Mouse (Mus musculus) left cerebral cortex, postnatal 4 days (tissue): ENCODE results near the gene Psmg3. TPM values are rescaled to one million over a fixed set of nuclear protein-coding genes. Genes with fewer than 3 reads are reported as not detected.
A peak's percentile ranks its signal among the peaks of the same experiment; 100 is the strongest.

Experiments used
- DNase-seq: peaks from one replicate; pipeline ENCODE4 v3.0.0-alpha.2; 2022
- intact Hi-C: fragments of 180-260 bp; cut with DNase I; formaldehyde crosslinking; loops from one replicate; pipeline ENCODE4 v1.15.1; 2025
- total RNA-seq, 2 experiments: library from RNA; stranded (reverse); gene quantifications; 2 replicates each; pipeline ENCODE4 v1.2.3; 2021

Psmg3 gene
- total RNA-seq, 2 experiments from 2014 or later = 26.0 to 27.4 TPM

DNA sequence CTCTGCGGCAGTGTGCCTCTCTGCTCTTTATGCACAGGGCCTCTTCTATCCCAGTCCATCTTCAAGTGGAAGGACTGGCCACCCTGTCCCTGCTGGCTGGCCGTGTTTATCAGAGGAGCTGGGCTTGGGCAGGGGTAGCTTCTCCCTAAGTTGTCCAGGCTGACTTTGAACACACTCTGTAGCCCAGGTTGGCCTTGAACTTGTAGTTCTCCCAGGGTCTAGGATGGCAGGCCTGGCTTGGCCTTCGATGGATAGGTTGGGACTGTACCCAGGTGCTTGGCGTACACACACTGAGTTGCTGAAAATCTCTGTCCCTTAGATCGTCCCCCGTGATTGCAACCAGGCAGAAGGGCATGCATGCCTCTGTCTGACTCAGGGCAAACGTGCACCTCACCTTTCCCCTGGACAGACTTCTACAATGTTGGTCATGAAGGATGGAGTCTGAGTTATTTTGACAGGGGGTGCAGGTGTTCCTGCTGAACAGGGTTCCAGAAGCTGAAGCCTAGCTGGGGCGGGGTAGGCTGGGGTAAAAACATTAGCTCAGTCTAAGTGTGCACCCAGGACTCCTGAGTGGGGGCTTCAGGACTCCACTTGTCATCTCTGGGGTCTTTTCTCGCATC is 30.6 kb downstream of the Psmg3 start:
- intact Hi-C loops = no loop called here
- no peak for DNase-seq

DNA sequence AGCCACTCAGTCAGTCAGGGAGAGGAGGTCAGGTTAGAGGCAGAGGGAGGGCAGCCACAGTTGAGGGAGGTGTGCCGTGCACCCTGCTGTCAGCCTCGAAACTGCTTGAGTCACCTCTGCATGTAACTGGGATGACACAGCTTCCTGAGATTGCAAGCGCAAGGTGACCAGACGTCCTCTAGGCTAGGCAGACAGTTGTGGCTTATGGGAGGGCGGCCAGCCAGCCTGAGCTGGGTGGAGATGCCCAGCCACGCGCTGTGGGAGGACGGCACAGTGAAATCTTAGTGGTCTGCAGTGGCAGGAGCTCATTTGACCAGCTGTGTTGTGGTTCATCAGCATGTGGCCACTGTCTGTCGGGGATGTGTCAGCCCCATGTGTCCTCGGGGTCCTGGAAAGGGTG is 31.7 kb downstream of the Psmg3 start:
- no peak for DNase-seq
- intact Hi-C loops = no loop called here

DNA sequence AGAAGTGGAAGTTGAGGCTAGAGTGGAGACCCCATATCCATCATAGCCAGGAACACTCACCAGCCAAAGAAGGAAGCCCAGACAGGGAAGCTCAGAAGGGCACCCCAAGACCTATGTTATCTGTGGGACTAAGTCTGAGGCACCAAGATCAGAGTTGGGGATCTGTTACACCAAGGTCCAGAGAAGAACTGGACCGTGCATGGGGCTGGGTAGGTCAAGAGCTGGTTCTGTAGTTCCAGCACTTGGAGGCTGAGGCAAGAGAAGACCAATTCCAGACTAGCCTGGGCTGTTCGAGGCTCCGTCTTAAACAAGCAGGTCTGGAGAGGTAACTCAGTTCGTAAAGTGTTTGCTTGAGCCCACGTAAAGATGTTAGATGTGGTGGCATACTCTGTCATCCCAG is 32.5 kb downstream of the Psmg3 start:
- DNase-seq = no peak
- intact Hi-C loops = no loop called here

DNA sequence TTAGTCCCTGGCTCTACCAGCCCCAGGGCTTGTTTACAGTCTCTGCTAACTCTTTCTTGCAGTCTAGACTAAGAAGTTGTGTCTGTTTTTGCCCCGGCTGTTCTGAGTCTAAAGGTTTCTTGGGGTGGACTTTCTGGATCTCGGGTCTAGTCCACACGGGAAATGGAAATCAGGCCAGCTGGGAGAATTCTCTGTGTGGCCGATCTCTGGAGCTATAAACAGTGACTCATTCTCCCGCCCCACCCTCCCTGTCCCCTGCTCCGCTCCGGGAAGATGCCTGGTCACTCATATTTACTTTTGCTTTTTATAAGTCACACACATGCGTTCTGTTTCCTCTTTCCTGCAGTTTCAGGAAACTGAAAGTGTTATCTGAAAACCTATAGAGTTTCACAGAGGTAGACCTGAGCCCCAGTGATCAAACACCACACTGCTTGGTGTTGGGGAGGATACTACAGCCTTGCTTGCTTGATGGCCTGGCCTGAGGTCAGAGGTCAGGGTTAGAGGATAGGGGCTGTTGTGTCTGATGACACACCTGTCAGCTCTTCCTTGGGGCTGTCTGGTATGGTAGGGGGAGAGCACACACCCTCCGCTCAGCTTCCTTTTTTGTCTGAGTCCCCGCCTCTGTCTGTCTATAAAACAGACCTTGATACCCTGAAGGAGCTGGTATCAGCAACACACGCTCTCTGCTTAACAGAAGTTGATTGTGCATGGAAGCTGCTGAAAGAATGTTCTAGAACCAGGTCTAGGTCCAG is 33.2 kb downstream of the Psmg3 start:
- DNase-seq = no peak
- intact Hi-C loops = no loop called here

DNA sequence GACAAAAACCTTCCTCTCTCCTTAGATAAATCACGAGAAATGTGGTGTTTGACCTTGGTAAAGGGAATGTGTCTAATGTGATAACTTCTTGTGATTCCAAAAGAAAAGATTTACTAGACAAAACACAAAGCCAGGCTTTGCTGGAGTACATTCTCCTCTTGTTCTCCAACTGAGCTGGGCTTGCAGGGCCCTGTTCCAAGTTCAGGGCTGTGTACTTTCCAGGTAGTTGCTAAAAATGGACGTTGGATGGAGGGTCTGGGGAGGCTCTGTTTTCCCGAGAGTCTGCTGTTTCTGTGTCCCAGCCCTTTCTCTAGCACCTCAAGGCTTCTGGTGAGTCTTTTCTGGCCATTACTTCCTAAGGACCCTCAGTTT is 33.7 kb downstream of the Psmg3 start:
- intact Hi-C loops = no loop called here
- no peak for DNase-seq

DNA sequence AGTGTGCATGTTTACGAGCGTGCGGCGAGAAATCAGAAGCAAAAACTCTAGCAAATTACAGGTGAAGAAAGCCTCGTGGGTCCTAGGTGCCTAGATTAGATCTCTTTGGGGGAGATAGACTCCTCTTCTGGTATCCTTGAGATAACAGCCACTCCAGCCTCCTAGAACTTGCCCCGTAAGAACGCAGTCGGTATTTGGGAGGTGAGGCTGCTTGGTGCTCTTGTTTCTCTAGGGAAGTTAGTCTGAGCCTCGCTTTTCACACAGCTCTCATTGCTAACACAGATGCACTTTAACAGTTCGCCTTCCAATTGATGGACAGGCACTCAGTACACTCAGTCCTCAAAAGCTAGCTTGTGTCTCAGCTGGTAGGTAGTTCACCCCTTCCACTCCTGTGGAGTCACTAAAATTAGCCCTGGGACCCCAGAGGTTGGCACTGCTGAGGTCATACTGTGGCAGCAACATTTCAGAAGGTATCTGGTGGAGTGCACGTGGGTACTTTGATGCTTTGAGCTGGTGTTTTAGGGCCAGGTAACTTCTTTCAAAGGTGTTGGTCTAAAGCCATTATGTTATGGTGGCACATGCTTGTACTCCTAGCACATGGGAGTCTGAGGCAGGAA is 34.4 kb downstream of the Psmg3 start:
- no peak for DNase-seq
- intact Hi-C loops = no loop called here

DNA sequence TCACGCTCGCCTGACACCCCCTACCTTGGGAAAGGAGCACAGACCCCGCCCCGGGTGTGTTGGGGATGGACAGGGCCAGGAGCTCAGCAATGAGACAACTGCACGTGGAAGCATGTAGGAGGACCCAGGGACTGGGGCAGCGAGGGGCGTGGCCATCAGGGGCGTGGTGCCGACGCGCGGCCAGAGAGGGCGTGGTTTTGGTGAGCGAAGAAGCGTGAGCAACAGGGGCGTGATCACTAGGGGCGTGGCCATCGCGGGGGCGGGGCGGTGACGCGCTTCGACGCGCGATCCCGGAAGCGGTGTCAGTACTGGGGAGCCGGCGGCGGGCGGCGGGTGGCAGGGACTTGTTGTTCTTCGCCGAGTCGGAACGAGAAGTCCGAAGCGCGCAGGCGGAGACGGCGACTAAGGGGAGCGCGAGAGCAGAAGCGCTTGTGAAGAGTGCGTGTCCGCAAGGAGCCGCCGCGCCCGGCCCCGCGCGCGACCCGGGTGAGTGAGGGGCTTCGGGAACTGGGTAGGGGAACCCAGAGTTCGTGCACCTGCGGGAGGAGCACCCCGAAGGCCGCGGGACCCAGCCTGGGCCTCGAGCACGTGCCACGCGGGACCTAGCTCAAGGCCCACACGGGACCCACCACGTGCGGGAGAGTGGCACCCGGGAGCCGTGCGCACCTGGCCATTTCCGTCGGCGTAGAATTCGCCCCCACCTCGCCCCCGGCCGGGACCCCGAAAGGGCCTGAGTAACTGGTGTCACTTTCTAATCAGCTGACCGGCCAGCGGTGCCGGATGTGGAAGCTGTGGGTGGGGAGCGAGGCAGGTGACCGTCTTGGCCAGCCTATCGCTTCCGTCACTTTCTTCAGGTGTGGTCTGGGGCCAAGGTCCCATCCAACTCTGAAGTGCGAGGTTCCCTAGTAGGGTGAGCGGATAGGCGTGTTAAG is 35.2 kb downstream of the Psmg3 start, which contains the start of gene Mafk:
Gene Mafk (plus strand): TSS at position 287 of the 932 bp plus-strand sequence.
- peak; percentile 93 for DNase-seq
- intact Hi-C loops = no loop called here

DNA sequence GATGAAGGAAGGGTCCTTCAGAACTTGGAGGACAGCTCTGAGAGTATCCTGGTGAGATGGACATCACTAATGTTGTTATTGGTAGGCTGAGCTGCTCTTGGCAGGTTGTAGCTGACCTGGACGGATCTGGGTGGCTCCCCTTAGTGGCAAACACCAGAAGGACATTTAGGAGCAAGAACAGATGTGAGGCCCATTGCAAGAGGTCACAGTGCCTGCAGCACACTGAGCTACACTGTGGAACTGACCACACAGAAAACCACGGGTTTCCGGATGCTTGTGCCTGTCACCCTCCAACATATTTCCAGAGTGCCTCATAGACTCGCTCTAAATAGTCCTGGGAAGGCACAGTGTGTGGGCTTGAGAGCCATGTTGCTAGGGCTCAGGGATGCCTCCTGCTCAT is 37.2 kb downstream of the Psmg3 start:
- no peak for DNase-seq
- intact Hi-C loops = no loop called here

DNA sequence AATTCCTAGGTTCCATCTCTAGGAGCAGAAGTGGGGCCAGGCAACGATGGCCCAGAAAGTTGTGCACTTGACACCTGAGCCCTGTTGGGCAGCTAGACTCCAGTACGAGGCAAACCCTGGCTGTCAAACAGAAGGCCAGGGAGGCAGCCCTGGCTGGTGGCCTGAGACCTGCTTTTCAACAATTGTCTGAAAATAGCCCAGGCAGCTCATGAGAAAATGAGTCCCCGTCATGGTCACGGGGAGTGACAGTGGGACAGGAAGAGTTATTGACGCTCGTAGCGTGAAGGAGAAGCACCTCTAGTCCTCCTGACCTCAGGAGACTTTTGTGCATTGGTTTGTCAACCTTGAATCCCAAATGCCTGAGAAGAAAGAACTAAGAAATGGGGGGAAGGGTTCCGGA is 45.3 kb downstream of the Psmg3 start:
- intact Hi-C loops = no loop called here
- DNase-seq = no peak

DNA sequence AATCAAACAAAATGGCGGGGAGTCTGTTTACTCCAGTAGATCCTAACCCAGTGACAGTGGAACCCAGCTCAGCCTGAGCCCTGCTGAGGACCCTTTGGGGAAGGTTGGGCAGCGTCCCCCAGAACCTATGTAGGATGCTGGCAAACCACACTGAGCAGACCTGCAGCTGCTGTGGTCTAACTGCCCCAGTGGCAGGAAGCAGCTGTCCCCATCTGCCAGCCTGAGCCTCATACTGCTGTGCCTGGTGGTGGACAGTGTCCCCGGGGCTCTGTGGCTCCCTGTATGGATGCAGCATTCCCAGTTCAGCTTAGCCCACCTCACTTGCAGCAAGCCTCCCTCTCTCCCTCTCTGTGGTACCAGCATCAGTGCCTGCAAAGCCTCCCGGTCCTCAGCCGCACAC is 49.7 kb downstream of the Psmg3 start:
- intact Hi-C loops = no loop called here
- DNase-seq = no peak

DNA sequence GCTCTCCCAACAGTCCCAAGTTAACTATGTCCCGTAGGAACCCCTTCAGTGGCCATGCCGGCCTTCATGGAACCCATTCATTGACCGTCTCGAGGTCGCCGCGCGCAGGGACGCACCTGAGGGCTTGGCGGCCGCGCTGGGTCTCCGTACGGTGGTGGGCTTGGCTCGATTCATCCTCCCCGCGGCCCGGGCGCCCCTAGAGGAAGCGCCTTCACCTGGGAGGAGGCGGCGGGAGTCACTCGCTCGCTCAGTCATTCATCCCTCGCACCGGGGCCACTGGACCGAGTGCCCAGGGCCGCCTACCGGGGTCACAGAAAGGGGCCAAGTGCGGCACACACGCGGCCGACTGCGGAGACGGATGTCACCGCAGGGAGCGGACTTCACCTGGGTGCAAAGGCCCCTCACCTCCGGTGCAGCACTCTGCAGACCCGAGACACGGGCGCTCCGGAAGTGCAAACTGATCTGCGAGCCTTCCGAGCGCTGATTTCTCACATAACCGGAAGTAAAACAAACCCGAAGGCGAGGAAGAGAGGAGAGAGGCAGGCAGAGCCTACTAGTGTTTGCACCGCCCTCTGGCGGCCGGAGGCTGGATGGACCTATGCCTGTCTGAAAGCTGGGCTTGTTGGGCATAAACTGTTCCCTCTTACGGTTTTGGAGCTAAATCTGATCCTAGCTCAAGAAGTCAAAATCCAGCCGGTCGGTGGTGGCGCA is 51.3 kb downstream of the Psmg3 start, which contains the start of gene Ints1:
Gene Ints1 (minus strand): TSS at position 459 of the 711 bp plus-strand sequence.
- peak; percentile 97 for DNase-seq
- intact Hi-C loops = no loop called here

Other genes with a start within 250 kb of the Psmg3 start
- 10 to 100 TPM; 11.4 to 11.5 TPM for gene Micall2, start 90.5 kb downstream of the Psmg3 start, total RNA-seq
- gene Ints1, start 51.2 kb downstream of the Psmg3 start, total RNA-seq = 100 to 1,000 TPM in 1 of 2 experiments, 10 to 100 TPM in 1; 93.1 to 108 TPM
- 10 to 100 TPM in 1 of 2 experiments, 1 to 10 TPM in 1; 8.4 to 11.1 TPM for gene Mafk, start 35.4 kb downstream of the Psmg3 start, total RNA-seq
- under 1 TPM; 0.08 to 0.54 TPM for gene Tmem184a, start 7.0 kb downstream of the Psmg3 start, total RNA-seq
- gene Gm26938, start 478 bp downstream of the Psmg3 start, total RNA-seq = not detected
- gene Elfn1, start 81.1 kb upstream of the Psmg3 start, total RNA-seq = 10 to 100 TPM; 33.5 to 37.2 TPM